Mouse (Mus musculus): Measurements from ENCODE around the gene Gpr84.
"Not testable (repeated sequence)": the region's sequence is repeated elsewhere in the genome, so short reads cannot be mapped to it uniquely, and the experiment has no call there.

The Gpr84 gene

GRCm38 (mm10) chr15:103285778-103286417 is 24.5 kb downstream of the Gpr84 start:
- no peak for DNase-seq (ENCODE audit: low read depth)

- DNase-seq (ENCODE audit: low read depth), result no peak
Measured at GRCm38 (mm10) chr15:103284647-103285046, 25.8 kb downstream of the Gpr84 start.

GRCm38 (mm10) chr15:103284066-103284465 is 26.3 kb downstream of the Gpr84 start:
- DNase-seq (ENCODE audit: low read depth), result peak; percentile 61

- DNase-seq (ENCODE audit: low read depth), result no peak
Measured at GRCm38 (mm10) chr15:103281465-103282205, 28.8 kb downstream of the Gpr84 start.

- DNase-seq (ENCODE audit: low read depth), result peak; percentile 59
Measured at GRCm38 (mm10) chr15:103280817-103281464, 29.5 kb downstream of the Gpr84 start.

GRCm38 (mm10) chr15:103279750-103280149 is 30.7 kb downstream of the Gpr84 start:
- DNase-seq (ENCODE audit: low read depth), result peak; percentile 71

- DNase-seq (ENCODE audit: low read depth), result no peak
Measured at GRCm38 (mm10) chr15:103277949-103278348, 32.5 kb downstream of the Gpr84 start.

- not testable (repeated sequence) for DNase-seq (ENCODE audit: low read depth)
Measured at GRCm38 (mm10) chr15:103275943-103276342, 34.5 kb downstream of the Gpr84 start.

- DNase-seq (ENCODE audit: low read depth), result peak; percentile 98
Measured at GRCm38 (mm10) chr15:103272419-103273279, 37.8 kb downstream of the Gpr84 start, which contains the start of gene Copz1. Gene Copz1, plus strand, starts transcription at chr15:103272714.

GRCm38 (mm10) chr15:103268903-103269302 is 41.5 kb downstream of the Gpr84 start:
- DNase-seq (ENCODE audit: low read depth), result no peak

- no peak for DNase-seq (ENCODE audit: low read depth)
Measured at GRCm38 (mm10) chr15:103264794-103265193, 45.6 kb downstream of the Gpr84 start.

- DNase-seq (ENCODE audit: low read depth), result no peak
Measured at GRCm38 (mm10) chr15:103259989-103260388, 50.4 kb downstream of the Gpr84 start.

- no peak for DNase-seq (ENCODE audit: low read depth)
Measured at GRCm38 (mm10) chr15:103259162-103259561, 51.2 kb downstream of the Gpr84 start.

Data from naive thymus-derived CD4-positive, alpha-beta T cell, adult 2 months (primary cell).